Mouse (Mus musculus) ovary, adult 2 months (tissue): Measurements from ENCODE around the gene Cd302. TPM values are rescaled to one million over a fixed set of nuclear protein-coding genes. Genes with fewer than 3 reads are reported as not detected.

ENCODE experiments used
- polyA plus RNA-seq: library from polyadenylated mRNA; depleted of rRNA; stranded (reverse); fragments of >200 nt; gene quantifications from 2 replicates; pipeline ENCODE4 v1.2.3, GENCODE M21; 2012; rRNA removed

Cd302 gene
- polyA plus RNA-seq, result 21.9 and 26.1 TPM in 2 replicates

DNA sequence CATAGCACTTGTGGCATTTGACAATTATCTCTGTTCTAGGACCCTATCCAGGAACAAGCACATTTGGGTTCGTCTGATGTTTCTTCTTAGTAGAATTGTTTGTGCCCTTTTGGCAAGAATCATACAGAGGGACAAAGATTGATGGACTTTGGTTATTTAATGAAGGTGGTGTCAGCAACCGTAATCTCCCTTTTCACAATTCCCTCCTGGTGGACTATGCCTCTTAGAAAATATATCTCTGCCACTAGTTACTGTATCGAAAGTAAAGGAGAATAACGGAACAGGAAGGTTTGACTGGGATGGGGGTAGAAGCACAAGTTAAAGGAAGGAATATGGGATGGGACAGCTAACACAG is at the start of gene Cd302:
Gene Cd302 (minus strand): TSS at position 22 of the 355 bp plus-strand sequence.

DNA sequence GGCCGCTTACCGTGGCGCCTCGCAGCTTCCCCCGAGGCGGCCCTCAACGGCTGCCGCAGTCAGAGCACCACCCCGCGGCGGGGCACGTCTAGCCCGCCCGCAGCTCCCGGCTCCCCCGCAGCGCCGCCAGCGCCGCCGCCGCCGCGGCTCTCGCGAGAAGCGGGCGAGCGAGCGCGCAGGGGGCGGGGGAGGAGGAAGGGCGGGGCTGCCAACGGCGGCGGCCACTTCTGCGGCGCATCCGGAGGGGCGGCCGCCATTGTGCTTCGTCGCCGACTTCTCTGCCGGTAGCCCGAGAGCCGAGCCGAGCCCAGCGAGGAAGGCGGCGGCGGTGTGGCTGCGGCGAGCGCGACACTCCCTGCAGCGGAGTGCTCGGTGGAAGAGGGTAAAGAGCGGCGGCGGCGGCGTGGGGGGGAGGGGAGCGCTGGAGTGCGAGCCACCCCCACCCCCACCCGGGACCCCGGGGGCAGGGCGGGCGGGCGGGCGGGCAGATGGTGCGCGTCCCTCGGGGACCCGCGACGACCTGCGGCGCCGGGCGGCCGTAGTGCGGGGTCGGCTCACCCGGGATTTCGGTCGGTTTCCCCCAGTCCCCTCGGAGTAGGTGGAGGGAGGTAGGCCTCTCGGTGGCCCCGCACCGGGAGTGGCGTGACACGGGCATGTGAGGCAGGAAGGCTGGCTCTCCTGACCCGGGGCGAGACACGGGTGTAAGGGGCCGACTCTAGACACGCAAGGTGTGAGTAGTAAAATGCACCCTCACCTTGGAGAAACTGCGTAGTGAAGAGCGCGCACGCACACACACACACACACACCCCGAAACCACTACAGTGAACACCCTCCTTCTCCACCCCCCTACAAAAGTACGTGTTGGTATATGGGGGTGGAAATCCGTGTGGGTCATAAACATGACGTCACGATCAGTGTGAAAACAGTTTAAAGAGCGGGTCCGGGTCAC is 74.3 kb downstream of the Cd302 start, which contains the start of the genes Baz2b and March7:
Gene Baz2b (minus strand): TSS at position 137 of the 949 bp plus-strand sequence.
Gene March7 (plus strand): TSS at position 185 of the 949 bp plus-strand sequence.

Other genes with a start within 250 kb of the Cd302 start
- 9.5 and 12.7 TPM in 2 replicates for gene Baz2b, start 74.6 kb downstream of the Cd302 start, polyA plus RNA-seq
- 9.6 and 9.9 TPM in 2 replicates for gene March7, start 74.6 kb downstream of the Cd302 start, polyA plus RNA-seq
- gene Ly75, start 98.8 kb upstream of the Cd302 start, polyA plus RNA-seq, result 0.55 and 0.75 TPM in 2 replicates